Mouse (Mus musculus): Measurements from ENCODE around the gene Tspo. TPM values are rescaled to one million over a fixed set of nuclear protein-coding genes. Genes with fewer than 3 reads are reported as not detected.

The Tspo gene
- polyA plus RNA-seq, 1 experiment from 2014 or later, result 149 TPM

- no peak overlapping the region for H3K4me2 ChIP-seq
- 66% methylated on average over 13 of the region's 13 CpGs for WGBS
- no peaks in the 10 kb centered on the region for H3K36me3 ChIP-seq
- no peaks in the 10 kb centered on the region for H3K27me3 ChIP-seq
- H3K4me1 ChIP-seq (replicated peaks), result peaks cover 12% of the 10 kb centered on the region
- H3K9ac ChIP-seq, result no peak overlapping the region
- H3K9me3 ChIP-seq (replicated peaks), result no peaks in the 10 kb centered on the region
- H3K4me3 ChIP-seq, result no peak overlapping the region
- H3K27ac ChIP-seq, result peak overlapping the region; percentile 56
- ATAC-seq (replicated peaks; ENCODE audit: insufficient number of reproducible peaks, insufficient read depth, low FRiP score, low read depth), result no peak
Measured at GRCm38 (mm10) chr15:83602372-83603045, 39.1 kb downstream of the Tspo start.

GRCm38 (mm10) chr15:83603046-83603396, 39.6 kb downstream of the Tspo start:
- Histone ChIP-seq H3K9me3 (replicated peaks) (no peaks in the 10 kb centered on the region), H3K27ac (peak overlapping the region; percentile 56), H3K9ac (no peak overlapping the region), H3K27me3 (no peaks in the 10 kb centered on the region), H3K4me1 (replicated peaks) (peaks cover 12% of the 10 kb centered on the region), H3K4me2 (no peak overlapping the region), H3K4me3 (no peak overlapping the region), H3K36me3 (no peaks in the 10 kb centered on the region)
- ATAC-seq (replicated peaks; ENCODE audit: insufficient number of reproducible peaks, insufficient read depth, low FRiP score, low read depth), result no peak
- WGBS, result 88% methylated on average over 1 of the region's 1 CpGs

GRCm38 (mm10) chr15:83603426-83603825, 40.0 kb downstream of the Tspo start:
- H3K4me3 ChIP-seq, result no peak overlapping the region
- no peak overlapping the region for H3K4me2 ChIP-seq
- H3K9ac ChIP-seq, result no peak overlapping the region
- no peaks in the 10 kb centered on the region for H3K27me3 ChIP-seq
- no peaks in the 10 kb centered on the region for H3K9me3 ChIP-seq (replicated peaks)
- peaks cover 12% of the 10 kb centered on the region for H3K4me1 ChIP-seq (replicated peaks)
- 95% methylated on average over 7 of the region's 7 CpGs for WGBS
- H3K36me3 ChIP-seq, result no peaks in the 10 kb centered on the region
- H3K27ac ChIP-seq, result no peak overlapping the region
- ATAC-seq (replicated peaks; ENCODE audit: insufficient number of reproducible peaks, insufficient read depth, low FRiP score, low read depth), result no peak

- no peak for ATAC-seq (replicated peaks; ENCODE audit: insufficient number of reproducible peaks, insufficient read depth, low FRiP score, low read depth)
- H3K27ac ChIP-seq, result no peak overlapping the region
- H3K4me1 ChIP-seq (replicated peaks), result peaks cover 12% of the 10 kb centered on the region
- no peaks in the 10 kb centered on the region for H3K9me3 ChIP-seq (replicated peaks)
- H3K4me3 ChIP-seq, result no peak overlapping the region
- WGBS, result 62% methylated on average over 11 of the region's 11 CpGs
- H3K27me3 ChIP-seq, result no peaks in the 10 kb centered on the region
- H3K9ac ChIP-seq, result no peak overlapping the region
- H3K36me3 ChIP-seq, result no peaks in the 10 kb centered on the region
- no peak overlapping the region for H3K4me2 ChIP-seq
Measured at GRCm38 (mm10) chr15:83606216-83606615, 42.8 kb downstream of the Tspo start.

GRCm38 (mm10) chr15:83606700-83607099, 43.3 kb downstream of the Tspo start:
- Histone ChIP-seq H3K9ac (no peak overlapping the region), H3K9me3 (replicated peaks) (no peaks in the 10 kb centered on the region), H3K36me3 (no peaks in the 10 kb centered on the region), H3K27me3 (no peaks in the 10 kb centered on the region), H3K4me1 (replicated peaks) (peaks cover 12% of the 10 kb centered on the region), H3K27ac (no peak overlapping the region), H3K4me2 (no peak overlapping the region), H3K4me3 (no peak overlapping the region)
- WGBS, result 84% methylated on average over 8 of the region's 8 CpGs
- ATAC-seq (replicated peaks; ENCODE audit: insufficient number of reproducible peaks, insufficient read depth, low FRiP score, low read depth), result no peak

GRCm38 (mm10) chr15:83607115-83607802, 43.9 kb downstream of the Tspo start:
- Histone ChIP-seq H3K36me3 (no peaks in the 10 kb centered on the region), H3K4me2 (no peak overlapping the region), H3K4me3 (no peak overlapping the region), H3K27ac (no peak overlapping the region), H3K27me3 (no peaks in the 10 kb centered on the region), H3K4me1 (replicated peaks) (peaks cover 12% of the 10 kb centered on the region), H3K9ac (no peak overlapping the region), H3K9me3 (replicated peaks) (no peaks in the 10 kb centered on the region)
- 0 out of 2 replicates have a peak, but pooled peaks have one; percentile 32 for ATAC-seq (replicated peaks; ENCODE audit: insufficient number of reproducible peaks, insufficient read depth, low FRiP score, low read depth)
- WGBS, result 43% methylated on average over 15 of the region's 15 CpGs

- no peaks in the 10 kb centered on the region for H3K9me3 ChIP-seq (replicated peaks)
- no peak for ATAC-seq (replicated peaks; ENCODE audit: insufficient number of reproducible peaks, insufficient read depth, low FRiP score, low read depth)
- no peak overlapping the region for H3K4me3 ChIP-seq
- WGBS, result 90% methylated on average over 3 of the region's 3 CpGs
- H3K36me3 ChIP-seq, result no peaks in the 10 kb centered on the region
- H3K27ac ChIP-seq, result no peak overlapping the region
- H3K4me2 ChIP-seq, result no peak overlapping the region
- no peak overlapping the region for H3K9ac ChIP-seq
- H3K27me3 ChIP-seq, result no peaks in the 10 kb centered on the region
- H3K4me1 ChIP-seq (replicated peaks), result no peaks in the 10 kb centered on the region
Measured at GRCm38 (mm10) chr15:83615245-83615644, 51.9 kb downstream of the Tspo start.

Small RNAs within 50 kb of the gene (microRNA-seq; reads per million reads assigned to microRNA genes)
- not detected for gene Gm24575

Other genes starting within 250 kb of the Tspo start
- 37.7 and 40.1 TPM in 2 replicates for gene Arfgap3, start 213.3 kb upstream of the Tspo start, polyA plus RNA-seq (2015; fragmentation: Nextera tagmentation; extraction: Ambion mirVana)
- 59.3 and 75.3 TPM in 2 replicates for gene Pacsin2, start 99.0 kb upstream of the Tspo start, polyA plus RNA-seq (2015; fragmentation: Nextera tagmentation; extraction: Ambion mirVana)
- gene Ttll1, start 52.7 kb upstream of the Tspo start, polyA plus RNA-seq (2015; fragmentation: Nextera tagmentation; extraction: Ambion mirVana), result 22.9 and 23.4 TPM in 2 replicates
- gene Bik, start 36.7 kb upstream of the Tspo start, polyA plus RNA-seq (2015; fragmentation: Nextera tagmentation; extraction: Ambion mirVana), result 24.0 and 24.5 TPM in 2 replicates
- gene Mcat, start 195 bp downstream of the Tspo start, polyA plus RNA-seq (2015; fragmentation: Nextera tagmentation; extraction: Ambion mirVana), result 25.8 and 30.5 TPM in 2 replicates
- 14.4 and 22.6 TPM in 2 replicates for gene Ttll12, start 31.6 kb downstream of the Tspo start, polyA plus RNA-seq (2015; fragmentation: Nextera tagmentation; extraction: Ambion mirVana)
- 4.8 and 7.9 TPM in 2 replicates for gene Scube1, start 161.4 kb downstream of the Tspo start, polyA plus RNA-seq (2015; fragmentation: Nextera tagmentation; extraction: Ambion mirVana)
- 0.15 and 0.20 TPM in 2 replicates for gene Mpped1, start 215.9 kb downstream of the Tspo start, polyA plus RNA-seq (2015; fragmentation: Nextera tagmentation; extraction: Ambion mirVana)